Mouse (Mus musculus): ENCODE results near the gene Mbnl2.
"Not testable (repeated sequence)": the region's sequence is repeated elsewhere in the genome, so short reads cannot be mapped to it uniquely, and the experiment has no call there.

Mbnl2 gene

DNA sequence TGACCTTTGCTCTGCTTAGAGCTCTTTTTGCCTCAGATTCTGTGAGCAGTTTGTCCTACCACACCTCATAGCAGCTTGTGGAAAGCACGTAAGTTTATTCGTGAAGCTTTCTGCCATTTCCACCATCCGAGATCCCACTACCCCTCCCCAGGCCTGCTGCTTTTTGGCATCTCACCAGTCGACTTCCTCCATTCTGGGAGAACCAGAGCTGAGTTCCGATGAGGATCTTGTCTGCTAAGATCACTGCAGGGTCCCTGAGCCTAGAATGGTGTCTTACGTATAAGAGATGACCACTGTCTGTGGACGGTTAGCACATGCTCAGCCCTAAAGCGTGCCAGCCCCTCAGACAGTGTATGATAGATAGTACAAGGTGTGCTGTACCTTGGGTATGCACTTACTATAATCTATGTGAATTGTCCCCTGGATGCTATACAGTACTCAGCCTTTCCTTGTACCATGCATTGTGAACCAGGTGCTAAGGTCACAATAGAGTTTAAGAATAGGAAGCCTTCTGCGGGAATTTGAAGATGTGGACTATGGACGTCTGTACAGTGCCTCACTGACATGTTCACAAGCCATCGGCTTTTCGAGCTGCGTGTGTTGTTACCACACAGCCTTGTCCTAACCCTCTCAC is 55.5 kb downstream of the Mbnl2 start:
- no peak for DNase-seq

DNA sequence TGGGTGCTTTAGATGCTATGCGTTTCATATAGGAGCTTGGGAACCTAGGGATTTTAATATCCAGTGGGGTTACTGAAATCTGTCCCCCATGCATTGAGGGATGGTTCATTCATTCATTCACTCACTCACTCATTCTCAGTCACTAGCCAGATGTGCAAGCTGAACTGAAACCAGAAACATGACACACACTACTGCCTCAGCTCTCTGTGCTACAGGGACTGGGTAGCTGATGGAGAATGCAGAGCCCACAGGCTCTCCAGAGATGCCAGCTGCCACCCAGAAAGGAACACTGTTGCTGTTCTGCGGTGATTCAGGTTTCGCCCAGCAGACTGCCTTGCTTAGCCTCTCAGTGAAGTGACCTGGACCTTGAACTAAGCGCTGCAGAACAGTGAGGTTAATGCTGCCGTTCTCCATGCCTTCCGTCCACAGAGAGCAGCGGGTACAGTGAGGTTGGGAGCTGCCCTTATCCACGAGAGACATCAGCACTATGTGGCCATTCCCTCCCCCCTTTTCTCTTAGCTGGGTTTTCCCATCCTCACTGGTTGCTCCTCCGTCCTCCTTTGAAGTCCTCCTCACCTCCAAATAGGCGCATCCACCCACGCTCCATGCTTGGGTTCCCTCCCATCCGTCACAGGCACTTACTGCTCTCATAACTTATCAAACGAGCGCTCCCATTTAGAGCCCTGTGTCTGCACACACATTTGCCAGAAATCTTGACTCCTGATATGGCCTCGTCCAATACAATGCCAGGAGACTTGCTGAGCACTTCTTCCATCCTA is 58.2 kb downstream of the Mbnl2 start:
- DNase-seq, result no peak

DNA sequence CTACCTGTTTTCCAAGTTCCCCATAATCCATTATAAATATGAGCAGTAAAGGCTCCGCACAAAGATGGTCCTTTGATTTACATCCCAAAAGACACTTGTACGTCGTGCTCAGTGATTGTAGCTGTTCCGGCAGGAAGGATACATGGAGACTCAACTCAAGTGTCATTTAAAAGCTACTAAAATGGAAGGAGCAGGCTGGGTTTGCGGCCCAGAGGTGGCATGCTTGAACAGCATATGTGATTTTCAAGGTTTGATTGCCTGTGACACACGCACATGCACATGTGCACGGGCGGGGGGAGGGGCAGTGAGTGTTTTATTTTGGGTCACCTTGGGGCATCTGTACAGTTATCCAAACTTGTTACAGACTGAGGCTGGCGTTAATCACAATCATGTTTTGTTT is 59.9 kb downstream of the Mbnl2 start:
- DNase-seq, result no peak

DNA sequence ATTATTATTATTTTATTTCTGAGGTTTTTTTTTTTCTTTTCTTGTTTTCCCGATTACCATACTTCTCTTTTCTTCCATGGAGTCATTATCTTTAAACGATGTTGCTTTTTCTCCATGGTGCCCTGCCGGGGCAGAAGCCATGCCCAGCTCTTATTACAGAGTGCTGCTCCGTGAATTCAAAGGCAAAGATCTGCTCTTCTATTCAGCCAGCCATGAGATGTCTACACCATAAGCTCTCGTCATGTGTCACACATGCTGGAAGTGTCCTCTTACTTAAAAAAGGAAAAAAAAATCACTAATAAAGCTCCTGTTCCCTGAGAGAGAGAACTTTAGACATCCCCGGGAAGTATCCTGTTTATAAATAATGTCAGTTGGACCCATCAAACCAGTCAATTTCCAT is 60.4 kb downstream of the Mbnl2 start:
- DNase-seq, result no peak

DNA sequence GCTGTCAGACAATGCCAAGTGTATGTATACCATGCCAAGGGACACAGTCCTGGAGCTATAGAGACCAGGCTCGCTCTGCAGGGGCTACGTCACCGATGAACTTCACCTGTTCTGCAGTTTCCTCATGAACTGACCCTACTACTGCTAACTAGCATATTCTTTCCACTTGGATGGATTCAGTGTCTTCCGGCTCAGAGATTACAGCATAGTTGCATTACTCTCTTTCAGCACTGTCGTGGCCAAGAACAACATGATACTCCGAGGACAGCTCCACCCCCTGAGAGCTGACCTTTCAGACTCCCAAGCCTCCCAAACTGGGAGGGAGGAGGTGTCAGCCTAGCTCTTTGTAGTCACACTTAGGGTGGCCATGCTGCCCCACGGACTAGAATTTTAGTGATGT is 60.9 kb downstream of the Mbnl2 start:
- DNase-seq, result no peak

DNA sequence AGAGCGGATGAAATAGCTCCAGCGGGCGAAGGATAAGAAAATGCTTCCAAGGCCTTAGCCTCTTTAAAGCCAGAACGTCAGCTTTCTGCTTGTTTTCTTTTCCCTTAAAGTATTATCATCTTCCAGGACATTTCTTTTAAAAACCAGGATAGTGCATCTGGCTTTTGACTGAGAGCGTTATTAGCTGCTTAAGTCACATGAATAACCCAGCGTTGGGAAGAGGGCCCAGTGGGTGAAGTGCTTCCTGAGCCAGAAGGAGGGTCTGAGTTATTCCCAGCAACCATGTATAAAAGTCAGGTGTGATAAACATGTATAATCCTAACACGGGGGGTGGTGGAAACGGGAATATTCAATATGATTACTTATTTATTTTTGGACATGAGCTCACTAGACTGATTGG is 61.4 kb downstream of the Mbnl2 start:
- DNase-seq, result no peak

DNA sequence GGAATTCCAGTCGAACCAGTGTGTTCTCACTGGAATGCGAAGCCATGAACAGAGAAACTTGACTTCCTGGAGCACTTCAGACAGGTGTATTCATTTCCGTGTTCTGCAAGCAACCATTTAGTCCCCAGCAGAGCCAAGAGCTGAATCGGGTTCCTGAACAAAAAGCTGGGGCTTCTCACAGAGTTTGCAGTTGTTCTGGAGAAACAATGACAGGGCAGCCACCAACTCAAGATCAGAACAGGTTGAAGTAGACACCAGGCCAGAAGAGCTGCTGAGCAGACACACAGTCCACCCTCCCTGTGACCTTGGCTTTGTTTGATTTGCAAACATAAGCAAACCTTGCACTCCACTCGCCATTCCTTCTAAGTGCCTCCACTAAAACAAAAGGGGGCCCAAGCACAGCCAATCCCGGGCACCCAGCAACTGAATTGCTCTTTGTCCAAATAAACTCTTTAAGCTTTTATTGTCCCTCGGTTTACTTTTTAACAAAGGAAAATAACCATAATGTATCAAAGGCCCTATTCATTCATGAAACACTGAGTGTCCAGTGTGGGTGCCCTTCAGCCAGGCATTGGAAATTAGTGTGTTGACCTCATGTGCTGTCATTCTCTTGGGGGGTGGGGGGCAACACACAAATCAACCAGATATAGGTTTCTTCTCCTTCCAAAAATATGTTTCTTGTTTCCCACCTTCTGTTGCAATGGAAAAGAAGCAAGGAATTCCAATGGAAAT is 62.4 kb downstream of the Mbnl2 start:
- DNase-seq, result no peak

DNA sequence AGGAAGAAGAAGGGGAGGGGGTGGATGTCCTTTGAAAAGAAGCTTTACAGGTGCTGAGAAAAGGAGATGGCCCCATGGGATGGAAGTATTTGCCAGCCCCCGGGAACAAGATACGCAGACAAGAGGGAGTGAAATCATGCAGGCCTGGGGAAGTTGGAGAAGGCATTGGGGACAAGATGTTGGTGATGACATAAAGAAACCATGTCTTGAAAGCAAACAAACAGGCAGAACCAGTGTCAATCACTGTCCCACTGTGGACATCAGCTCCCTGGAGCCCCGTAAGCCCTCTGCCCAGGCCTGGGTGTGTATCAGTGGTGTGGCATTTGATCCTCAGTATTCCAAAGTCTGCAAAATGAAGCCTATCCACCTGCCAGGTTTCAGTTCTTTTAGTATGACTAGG is 63.2 kb downstream of the Mbnl2 start:
- no peak for DNase-seq

DNA sequence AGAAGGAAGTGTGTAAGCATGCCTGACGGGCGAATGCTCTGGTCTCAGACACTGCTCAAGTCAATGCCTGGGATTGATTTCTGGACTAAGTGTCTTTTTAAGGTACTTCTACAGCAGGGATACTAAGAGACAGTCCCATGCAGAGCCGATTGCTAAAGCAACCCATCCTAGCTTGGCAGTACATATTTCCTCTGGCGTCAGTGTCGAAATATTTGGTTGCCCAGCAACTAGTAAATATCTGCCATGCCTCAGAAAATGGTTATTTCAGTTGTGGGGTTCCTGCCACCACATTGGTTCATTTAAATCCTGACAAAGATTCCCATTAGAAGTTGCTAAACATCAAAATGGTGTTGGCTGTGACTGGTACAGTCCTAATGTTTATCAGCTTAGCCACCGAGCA is 66.4 kb downstream of the Mbnl2 start:
- no peak for DNase-seq

DNA sequence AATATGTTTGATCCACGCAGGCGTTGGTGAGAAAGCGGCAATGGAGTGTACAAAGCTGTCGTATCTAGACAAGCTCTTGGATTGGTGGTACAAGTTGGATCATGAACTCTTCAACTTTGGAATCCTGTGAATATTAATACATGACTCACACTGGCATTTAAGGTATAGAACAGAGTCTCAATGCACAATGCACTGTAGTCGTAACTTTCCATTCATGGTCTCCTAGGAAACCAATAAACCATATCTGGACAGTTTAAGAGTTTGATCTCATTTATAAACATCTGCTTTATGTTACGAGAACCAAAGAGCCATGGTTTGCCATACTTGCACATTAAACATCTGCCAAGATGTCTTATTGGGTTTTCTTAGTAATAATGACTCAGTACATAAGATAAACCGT is 66.9 kb downstream of the Mbnl2 start:
- DNase-seq, result no peak

DNA sequence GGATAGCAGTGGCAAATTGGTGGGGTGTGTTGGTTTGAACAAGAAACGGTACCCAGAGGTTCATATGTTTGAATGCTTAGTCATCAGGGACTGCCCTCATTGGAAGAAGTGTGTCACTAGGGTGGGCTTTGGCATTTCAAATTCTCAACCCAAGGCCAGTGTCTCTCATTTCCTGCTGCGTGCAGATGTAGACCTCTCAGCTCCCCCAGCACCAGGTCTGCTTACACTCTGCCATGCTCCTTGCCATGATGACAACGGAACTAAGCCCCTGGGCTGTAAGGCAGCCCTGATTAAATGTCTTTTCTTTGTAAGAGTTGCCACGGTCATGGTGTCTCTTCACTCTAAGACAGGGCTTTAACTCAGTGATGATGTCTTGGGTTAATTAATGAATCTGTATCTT is 69.2 kb downstream of the Mbnl2 start:
- DNase-seq, result no peak

DNA sequence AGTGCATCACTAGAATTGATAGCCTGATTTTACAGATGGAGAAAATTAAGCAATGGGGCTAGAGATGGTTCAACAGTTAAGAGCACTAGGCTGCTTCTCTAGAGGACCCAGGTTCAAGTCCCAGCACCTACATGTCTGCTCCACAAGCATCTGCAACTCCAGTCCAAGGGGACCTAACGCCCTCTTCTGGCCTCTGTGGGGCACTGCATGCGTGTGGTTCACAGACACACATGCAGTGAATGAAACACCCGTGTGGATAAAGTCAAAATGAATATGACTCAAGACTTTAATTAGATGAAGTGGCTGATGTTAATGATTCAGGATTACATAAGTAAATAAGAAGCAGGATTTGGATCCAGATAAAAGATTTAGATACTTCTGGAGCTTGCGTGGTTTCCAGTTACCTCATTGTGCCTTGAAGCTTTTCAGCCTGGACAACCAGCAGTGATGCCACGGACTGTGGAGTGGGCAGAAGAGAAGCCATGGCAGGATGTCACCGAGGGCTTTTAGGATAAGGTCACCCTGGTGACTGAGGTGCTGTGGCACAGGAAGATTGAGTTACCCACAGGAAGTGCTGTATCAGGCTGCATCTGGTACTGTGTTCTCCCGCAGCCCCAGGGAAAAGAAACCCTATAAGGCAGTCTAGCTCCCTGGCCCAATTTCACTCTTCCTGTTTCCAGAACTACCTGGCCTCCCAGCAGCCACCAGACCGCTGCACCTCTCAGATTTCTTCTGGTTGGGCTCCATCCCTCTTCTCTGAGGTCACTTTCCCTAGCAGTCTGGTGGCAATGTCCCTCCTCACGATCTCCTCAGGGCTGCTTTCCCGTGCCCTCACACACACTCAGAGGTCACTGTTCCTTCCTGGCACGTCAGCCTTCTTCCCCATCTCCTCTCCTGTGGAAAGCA is 72.2 kb downstream of the Mbnl2 start:
- DNase-seq, result no peak

DNA sequence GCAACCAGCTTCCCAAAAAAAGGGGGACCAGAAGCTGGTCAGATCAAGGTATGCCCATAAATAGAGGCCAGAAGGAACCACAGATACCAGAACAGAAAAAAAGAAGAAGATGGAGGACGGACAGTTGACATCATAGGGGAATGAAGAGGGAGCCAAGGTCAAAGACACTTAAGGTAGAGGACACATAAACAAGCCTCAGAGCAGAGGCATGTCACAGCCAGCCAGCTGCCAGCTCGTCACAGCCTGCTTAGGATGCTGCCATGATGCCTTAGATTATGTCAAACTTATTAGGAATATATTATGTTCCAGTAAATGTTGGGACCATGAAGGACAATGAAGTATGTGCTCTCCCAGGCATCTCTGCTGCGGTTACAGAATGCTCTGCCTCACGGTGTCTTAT is 73.9 kb downstream of the Mbnl2 start:
- no peak for DNase-seq

DNA sequence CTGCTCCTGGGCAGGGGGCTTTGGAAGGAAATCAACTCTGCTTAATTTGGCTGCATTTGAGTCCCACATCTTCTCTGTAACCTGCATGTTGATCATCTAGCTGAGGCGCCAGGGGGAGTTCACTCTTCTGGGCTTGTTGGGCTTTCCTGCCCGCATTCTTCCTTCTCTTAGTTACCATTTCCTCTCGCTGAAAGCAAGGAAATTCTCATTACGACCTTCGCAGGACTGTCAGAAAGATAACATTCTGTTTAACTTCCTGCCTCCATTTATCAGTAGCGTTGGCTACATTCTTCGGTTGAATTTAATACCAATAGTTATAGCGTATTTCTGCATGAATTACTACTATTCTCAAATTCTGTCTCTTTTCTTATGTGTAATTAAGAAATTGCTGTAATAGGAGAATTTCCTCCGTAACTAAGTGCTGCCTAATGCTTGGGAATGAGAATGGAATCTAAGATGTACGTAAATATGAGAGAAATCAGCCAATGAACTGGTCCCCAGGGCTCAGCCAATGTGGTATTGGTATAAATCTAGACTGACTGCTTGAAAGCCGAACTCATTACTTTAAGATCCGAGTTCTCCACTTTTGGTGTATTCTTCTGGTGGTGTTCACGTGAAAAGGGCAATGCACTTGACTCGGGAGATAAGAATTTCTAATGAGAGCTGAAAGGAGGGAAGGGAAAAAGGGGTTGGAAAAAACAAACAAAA is 76.8 kb downstream of the Mbnl2 start:
- DNase-seq, result no peak

DNA sequence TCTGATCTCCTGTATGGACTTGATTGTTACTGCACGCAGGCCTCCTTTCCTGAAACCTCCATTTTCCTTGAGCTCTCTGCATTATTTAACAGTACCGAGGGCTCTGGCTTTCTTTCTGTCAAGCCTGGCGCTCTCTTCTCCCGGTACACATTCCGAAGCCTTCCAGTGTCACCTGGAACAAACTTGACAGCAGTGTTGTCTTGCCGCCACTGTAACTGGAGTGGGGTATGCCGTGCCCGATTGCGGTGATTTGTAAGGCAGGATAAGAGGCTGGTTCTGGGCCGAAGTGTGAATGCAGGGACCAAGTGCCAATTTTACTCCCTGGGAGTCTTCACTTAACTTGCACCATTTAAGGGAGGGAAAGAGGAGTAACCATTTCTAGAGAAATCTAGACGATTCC is 77.7 kb downstream of the Mbnl2 start:
- DNase-seq, result no peak

DNA sequence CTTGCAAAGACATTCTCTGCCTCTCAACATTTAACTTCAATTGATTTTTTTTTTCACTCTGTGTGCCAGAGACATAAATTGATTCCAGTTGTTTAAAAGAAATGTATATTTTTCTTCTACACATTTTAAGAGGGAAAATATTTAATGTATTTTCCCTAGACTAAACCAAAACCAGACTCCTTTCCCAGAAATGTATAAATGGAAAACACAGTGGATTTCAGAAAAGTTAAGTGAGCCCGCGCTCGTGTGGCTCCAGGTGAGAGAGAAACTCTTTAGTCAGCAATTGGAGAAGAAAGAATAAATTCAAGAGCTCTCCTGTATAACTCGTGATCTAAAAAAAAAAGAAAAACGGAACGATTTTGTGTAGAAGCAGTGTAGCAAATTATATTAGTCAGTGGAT is 79.1 kb downstream of the Mbnl2 start:
- DNase-seq, result no peak

DNA sequence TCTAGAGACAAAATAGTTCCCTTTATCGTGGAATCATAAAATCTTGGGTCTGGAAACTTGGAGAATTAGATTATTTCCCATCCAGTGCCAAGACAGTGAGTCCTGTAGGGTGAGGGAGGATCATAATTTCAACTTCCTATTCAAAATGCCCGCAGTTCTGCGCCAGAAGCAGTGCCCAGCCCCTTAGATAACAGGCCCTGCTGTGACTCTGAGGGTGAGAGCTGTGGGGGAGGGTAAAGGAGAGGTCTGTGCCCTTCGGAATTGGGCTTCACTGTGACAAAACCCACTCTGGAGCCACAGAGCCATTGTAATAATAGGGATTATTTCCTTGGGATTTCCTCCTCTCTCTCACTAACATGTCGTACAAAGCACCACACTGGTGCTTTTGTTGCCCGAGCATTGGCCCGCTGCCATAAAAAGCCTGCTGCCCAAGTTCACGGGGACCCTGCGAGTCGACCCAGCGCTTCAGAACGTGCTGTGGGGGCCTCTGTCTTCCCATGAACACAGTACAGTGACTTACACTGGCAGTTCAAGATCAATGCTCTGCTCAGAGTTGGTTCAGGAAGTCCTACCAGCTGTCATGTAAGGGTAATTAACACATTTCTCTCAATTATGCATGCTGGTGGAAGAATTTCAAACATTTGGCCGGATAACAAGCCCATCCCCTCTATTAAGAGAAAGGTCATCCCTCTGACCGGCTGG is 79.7 kb downstream of the Mbnl2 start:
- DNase-seq, result no peak

DNA sequence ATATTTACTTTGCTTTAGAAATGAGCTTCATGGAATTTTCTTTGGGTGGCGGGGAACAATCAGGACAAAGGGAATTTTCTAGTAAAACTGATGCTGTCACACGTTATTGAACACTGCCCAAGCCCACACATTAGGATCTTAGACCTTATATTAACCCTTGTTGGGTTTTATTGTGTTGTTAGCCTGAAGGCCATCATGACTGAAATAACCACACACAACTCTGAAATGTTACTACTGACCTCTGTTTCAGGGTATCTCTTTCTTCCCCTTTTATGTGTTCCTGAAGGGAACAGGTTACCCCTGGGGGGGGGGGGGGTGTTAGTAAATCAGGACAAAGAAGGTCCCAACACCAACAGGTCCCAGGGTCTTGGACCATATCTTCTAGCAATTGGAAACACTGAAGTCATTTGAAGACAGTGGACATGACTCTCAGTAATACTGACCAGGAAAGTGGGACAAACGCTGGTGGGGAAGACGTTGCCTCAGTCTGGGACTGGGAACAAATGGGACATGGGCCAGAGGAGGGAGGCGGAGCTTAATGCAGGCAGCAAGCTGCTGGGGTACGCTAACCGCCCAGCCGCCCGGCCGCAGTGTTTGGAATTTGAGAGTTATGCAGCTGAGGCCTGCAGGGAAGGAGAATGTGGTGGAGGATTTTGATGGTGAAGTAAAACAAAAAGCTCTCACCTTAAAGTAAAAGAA is 80.4 kb downstream of the Mbnl2 start:
- DNase-seq, result no peak

DNA sequence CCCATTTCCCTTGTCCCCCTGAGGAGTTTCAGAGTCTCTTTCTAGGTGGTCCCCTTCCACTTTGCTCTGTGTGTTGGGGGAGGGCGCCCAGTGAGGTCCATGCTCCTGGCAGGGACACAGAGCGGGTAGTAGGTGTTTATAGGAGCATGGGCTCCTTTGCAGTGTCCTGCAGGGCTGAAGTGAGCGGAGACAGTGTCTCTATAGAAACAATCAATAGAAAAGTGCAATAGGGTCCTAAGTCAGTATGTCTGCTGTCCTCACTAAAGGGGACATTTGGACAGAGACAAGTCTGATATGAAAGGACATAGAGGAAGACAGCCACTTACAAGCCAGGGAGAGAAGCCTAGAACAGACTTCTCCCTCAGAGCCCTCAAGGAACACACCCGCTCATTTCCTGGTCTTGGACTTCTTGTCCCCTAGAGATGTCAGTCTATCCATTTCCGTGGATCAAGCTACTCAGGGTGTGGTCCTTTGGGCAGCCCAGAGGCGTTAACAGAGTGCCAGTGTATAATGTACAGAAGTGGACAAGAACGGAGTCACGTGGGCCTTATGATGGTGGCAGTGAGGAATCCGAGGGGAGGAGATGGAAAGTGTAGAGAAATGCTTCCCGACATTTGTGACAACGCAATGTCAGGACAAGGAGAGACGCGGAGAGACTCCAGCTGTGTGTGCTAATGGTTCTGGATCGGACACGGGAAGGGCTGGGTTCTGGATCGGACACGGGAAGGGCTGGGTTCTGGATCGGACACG is 82.0 kb downstream of the Mbnl2 start:
- DNase-seq, result no peak

DNA sequence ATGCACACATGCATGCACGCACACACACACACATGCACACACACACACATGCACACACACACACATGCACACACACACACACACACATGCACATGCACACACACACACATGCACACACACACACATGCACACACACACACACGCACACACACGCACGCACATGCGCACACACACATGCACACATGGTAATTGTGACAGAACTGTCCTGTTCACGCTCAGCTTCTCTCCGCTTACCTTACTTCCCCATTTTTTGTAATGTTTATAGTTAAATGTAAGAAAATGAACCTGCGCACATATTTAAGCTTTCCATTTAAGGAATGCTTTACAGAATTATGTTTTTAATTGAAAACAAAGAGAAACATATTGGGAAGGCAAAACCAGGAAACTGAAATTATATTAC is 84.1 kb downstream of the Mbnl2 start:
- not testable (repeated sequence) for DNase-seq
